Comparison of ENCODE assay signal across 17 mouse cellular contexts in genomic region chr3:4895811-4896210, GRCm38 (mm10).
DNase-seq lines count a peak whose midpoint lies in the region; ATAC-seq and TF ChIP-seq lines count a peak whose summit lies in the region.
"Had no signal": no experiment of that assay in that cellular context is flagged by ENCODE, and none has a peak within 500 bp of the region (broad histone marks: within the 10 kb centered on the region; RNA-seq: fewer than 3 reads in every experiment).

No protein-coding gene starts in this region.

- no peak overlapping the region for H3K27ac ChIP-seq in ES-E14 (ENCODE audit: insufficient read depth, low read depth, low read length, poor library complexity, severe bottlenecking)
- H3K27ac ChIP-seq: embryonic facial prominence, embryonic 10.5 days; embryonic facial prominence, embryonic 12.5 days had no signal

- no peak for DNase-seq in ES-E14 (ENCODE audit: low read depth, low spot score)
- DNase-seq in ZHBTc4 (ENCODE audit: low read depth, low spot score) = peak; percentile 65
- no peak for DNase-seq in right cerebral cortex, adult 2 months (ENCODE audit: low spot score in 2 of 2)
- DNase-seq in layer of hippocampus, adult 9-11 months = no peak
- DNase-seq: adrenal gland, adult 8-10 months; adrenal gland, postnatal 14 days; adrenal gland, postnatal 36 days; cerebellum, adult 11-12 months; cerebellum, adult 2 months; cerebellum, adult 9-10 months; cerebellum, postnatal 10 days; cerebellum, postnatal 25 days had no signal

- H3K36me3 ChIP-seq in ES-E14 (ENCODE audit: control insufficient read depth, insufficient read depth, low read length, poor library complexity, severe bottlenecking) = no peaks in the 10 kb centered on the region
- H3K36me3 ChIP-seq: embryonic facial prominence, embryonic 10.5 days; embryonic facial prominence, embryonic 12.5 days had no signal

- no peak overlapping the region for H3K4me3 ChIP-seq in ES-E14 (ENCODE audit: insufficient read depth in 1 of 2, low read depth in 1 of 2, low read length in 2 of 2, poor library complexity in 1 of 2, severe bottlenecking in 1 of 2)
- H3K4me3 ChIP-seq: embryonic facial prominence, embryonic 10.5 days; embryonic facial prominence, embryonic 12.5 days had no signal

- in situ Hi-C loops in ES-E14 (cut with MboI; ENCODE audit: low sequenced_read_pairs in 2 of 2, unreplicated experiment in 2 of 2) = no loop called here

- H3K9me3 ChIP-seq in ES-E14 (ENCODE audit: control insufficient read depth, insufficient read depth, low read depth, low read length) = 0 out of 2 replicates have a peak, but pooled peaks cover 1% of the 10 kb centered on the region

- no peaks in the 10 kb centered on the region; a peak in 1 of 4 replicates for H3K4me1 ChIP-seq in ES-E14 (ENCODE audit: control insufficient read depth in 2 of 2, insufficient read depth in 2 of 2, low read length in 2 of 2, poor library complexity in 1 of 2)
- H3K4me1 ChIP-seq: embryonic facial prominence, embryonic 10.5 days; embryonic facial prominence, embryonic 12.5 days had no signal

- no peak for ATAC-seq in frontal cortex, adult (ENCODE audit: low TSS enrichment)
- ATAC-seq: forebrain, embryonic 14.5 days; forebrain, embryonic 16.5 days had no signal

- H3K9ac ChIP-seq in ES-E14 (ENCODE audit: insufficient read depth, low read depth, low read length, poor library complexity, severe bottlenecking) = no peak overlapping the region
- H3K9ac ChIP-seq: embryonic facial prominence, embryonic 12.5 days had no signal

TF ChIP-seq in ES-E14, 5 proteins besides CTCF, POLR2A, EP300 and RAD21:
- TF ChIP-seq ZC3H11A (IDR thresholded peaks at IDR 0.05; ENCODE audit: borderline replicate concordance, low read depth, low read length) (no peak), ZNF384 (IDR thresholded peaks at IDR 0.05; ENCODE audit: low read depth, low read length) (peak; percentile 41; the same call in 1 of the 2 replicates)
